Mouse (Mus musculus) thymus, postnatal 0 days (tissue): ENCODE results near the gene Elf2. TPM values are rescaled to one million over a fixed set of nuclear protein-coding genes. Genes with fewer than 3 reads are reported as not detected.
A peak's percentile ranks its signal among the peaks of the same experiment; 100 is the strongest.

Experiments used
- DNase-seq: peaks from one replicate; pipeline ENCODE4 v3.0.0-alpha.2; 2015; ENCODE audit warnings: low spot score
- polyA plus RNA-seq: library from polyadenylated mRNA; unstranded; fragments of >200 nt; fragmentation: Nextera tagmentation; extraction: Ambion mirVana; gene quantifications from 2 replicates; pipeline ENCODE4 v1.2.1, GENCODE M21; 2015

Gene Elf2
- 80.8 and 86.1 TPM in 2 replicates for polyA plus RNA-seq

DNA sequence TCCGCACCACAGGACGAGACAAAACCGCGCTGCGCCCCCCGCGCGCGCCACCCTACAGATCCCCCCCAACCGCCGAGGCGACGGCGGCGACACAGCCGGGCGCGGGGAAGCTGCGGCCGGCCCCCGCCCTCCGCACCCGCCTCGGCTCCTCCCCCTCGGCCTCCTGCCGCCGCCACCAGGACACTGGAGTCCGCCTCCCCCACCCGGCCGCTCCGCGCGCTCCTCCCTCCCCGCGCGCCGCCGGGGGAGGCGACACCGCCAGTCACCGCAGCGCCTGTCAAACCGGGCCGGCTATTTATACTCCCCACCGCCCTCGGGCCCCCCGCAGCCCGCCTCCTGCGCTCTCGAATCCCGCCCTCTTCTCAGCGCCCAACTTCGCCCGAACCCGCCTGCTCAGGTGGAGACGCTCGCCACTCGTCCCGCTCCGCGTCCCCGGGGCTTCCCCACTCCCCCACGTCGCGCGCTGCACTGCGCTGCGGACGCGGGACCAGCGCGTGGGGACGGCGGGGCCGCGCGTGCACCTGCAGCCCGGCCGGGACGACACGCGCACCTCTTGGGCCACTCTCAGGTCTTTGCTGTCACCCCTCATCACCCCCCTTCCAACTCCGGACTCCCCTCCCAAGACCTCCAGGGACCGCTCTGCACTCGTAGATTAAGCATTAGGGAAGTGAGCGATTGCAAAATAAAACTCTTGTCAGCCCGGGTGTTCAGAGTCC is at the start of gene Elf2:
Gene Elf2, minus strand, starts transcription at position 112 of the 716 bp plus-strand sequence.
- DNase-seq: peak; percentile 84

DNA sequence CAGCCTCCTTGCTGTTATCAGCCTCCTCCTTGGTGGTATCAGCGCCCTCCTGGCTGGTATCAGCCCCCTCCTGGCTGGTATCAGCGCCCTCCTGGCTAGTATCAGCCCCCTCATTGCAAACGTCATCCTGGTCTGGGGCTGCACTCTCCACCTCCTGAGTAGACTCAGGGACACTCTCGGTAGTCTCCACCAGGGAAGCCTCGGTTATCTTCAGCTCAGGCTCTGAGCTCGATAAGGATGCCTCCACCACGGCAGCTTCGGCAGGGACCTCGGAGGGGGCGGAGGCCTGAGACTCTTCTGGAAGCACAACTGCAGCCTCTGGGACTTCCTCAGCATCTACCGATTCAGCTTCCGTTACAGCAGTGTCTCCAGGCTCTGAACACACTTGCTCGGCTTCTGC is 48.4 kb upstream of the Elf2 start:
- no peak for DNase-seq

DNA sequence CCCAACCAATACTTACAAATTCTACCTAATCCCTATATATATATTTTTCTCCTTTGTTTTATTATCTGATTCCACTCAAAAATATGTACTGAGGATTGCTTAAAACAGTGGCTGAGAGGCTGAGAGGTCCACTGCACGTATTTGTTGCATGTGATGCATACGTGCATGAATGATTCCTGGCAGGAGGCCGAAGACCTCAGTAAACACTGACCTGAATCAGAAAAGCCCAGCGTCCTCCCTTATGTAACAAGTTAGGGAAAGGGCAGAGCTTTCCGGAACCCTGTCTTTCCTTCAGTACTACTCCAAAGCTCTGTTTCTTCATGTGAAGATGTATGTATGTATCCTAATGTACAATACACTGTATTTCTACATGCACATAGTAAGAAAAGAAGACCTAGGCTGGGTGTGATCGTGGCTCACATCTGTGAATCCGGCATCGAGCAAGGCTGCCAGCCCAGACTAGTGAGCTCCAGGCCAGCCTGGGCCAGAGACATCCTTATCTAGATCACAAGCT is 47.5 kb upstream of the Elf2 start:
- DNase-seq: no peak

DNA sequence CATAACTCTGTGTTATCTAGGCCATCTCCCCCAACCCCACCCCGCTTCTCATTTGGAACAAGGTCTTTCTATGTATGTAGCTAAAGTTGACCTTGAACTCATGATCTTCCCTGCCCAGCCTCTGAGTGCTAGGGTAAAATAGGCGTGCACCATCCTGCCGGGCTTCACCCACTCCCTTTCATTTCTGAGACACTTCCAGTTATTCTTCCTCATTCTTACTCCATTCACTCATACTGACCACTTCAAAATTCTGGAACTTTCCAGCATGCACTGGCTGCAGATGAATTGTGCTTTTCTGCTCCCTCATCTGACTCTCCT is 46.6 kb upstream of the Elf2 start:
- DNase-seq: no peak

DNA sequence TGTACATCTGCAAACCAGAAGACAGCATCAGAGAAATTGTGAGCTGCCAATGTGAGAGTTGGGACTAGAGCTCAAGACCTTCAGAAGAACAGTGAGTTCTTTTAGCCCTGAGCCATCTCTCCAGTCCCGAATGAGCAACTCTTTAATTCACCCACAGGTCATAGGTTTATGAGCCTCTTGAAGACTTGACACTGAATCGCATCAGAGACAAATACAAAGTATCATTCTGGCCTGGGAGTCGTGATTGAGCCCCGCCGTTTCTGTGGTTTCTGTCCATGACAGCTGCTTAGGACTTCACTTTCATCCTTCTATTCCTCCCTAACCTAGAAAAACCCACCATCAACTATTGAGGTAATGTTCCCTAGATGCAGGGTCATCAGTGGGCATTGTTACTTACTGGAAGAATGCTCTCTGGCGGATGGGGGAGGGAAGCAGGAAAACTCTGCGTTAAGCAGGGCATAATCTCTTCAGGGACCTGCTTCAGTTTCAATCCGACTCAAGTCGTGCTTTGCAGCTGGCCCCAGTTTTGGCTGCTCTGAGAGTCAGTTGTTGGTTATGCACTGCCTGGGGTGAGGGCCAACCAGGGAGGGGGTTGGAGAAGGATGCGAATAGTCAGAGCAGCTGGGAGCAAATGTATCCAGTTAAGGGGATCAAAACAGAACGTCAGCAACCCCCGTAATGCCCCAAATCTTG is 46.1 kb upstream of the Elf2 start:
- no peak for DNase-seq

DNA sequence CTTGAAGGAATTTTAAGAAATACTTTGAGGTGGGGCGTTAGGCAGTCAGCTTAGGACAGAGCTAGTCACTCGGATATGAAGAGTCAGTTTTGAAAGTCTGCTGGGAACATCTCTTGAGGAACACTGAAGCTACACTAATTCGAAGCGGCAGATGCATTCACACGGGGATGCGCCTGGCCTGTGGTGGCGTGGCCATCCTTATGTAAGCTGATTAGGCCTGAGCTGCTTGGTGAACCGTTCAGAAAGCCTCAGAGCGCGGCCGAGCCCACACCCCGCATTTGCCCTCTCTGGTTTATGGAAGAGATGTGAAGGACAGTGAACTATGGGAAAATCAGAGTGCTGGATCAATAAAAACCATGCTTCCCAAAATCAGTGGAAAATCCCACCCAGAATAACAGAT is 42.9 kb upstream of the Elf2 start:
- DNase-seq: no peak

DNA sequence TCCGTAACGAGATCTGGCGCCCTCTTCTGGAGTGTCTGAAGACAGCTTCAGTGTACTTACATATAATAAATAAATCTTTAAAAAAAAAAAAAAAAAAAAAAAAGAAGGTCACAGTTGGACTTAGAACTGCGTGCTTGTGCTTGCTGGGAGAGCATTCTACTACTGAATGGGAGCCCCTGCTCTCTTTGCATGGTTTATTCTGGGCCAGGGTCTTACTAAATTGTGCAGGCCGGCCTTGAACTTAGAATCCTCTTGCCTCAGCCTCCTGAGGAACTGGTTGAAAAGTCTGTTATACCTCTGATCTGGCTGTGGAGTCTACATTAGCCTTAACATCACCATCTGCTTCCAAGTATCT is 40.2 kb upstream of the Elf2 start:
- no peak for DNase-seq

DNA sequence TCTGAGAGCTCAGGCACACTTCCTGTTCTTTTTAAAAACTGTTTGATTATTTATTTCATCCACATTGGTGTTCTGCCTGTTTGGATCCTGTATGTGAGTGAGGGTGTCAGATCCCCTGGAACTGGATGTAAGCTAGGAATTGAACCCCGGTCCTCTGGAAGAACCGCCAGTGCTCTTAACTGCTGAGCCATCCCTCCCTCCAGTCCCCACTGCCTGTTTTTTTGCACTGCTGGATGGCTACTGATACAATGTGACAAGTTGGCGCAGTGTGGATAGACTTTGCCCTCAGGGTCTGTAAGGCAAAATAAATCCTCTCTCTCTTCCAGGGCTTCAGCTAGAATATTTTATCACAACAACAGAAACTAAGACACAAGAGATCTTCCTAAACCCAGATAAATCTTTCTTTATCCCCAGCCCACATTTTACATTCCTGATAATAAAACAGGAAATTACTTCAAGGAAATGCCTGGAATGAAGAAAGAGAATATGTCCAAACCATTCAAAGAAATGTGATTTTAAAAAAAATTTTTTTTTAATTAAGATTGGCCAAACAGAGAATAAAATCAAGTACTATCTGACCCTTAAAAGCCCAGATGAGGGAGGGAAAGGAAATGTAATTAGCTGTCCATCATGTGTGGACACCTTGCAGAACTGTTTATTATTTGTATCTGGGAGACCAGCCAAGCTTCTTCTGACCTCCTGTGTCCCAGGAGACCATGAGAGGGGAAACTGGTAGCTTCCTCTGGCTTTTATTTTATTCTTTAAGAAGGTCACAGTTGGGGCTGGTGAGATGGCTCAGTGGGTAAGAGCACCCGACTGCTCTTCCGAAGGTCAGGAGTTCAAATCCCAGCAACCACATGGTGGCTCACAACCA is 39.6 kb upstream of the Elf2 start:
- DNase-seq: no peak

DNA sequence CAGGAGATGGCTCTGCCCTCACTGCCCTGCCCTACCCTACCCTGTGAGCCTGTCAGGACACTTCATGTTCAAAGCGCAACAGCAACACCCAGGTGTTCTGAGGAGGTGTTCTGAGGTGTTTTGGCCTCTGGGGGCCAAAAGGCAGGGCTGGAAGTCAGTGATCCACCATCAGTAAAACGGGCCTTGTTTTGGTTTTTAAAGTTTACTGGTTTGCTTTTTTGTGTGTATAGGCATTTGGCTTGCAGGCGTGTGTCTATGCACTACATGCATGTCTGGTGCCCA is 38.1 kb upstream of the Elf2 start:
- DNase-seq: no peak

DNA sequence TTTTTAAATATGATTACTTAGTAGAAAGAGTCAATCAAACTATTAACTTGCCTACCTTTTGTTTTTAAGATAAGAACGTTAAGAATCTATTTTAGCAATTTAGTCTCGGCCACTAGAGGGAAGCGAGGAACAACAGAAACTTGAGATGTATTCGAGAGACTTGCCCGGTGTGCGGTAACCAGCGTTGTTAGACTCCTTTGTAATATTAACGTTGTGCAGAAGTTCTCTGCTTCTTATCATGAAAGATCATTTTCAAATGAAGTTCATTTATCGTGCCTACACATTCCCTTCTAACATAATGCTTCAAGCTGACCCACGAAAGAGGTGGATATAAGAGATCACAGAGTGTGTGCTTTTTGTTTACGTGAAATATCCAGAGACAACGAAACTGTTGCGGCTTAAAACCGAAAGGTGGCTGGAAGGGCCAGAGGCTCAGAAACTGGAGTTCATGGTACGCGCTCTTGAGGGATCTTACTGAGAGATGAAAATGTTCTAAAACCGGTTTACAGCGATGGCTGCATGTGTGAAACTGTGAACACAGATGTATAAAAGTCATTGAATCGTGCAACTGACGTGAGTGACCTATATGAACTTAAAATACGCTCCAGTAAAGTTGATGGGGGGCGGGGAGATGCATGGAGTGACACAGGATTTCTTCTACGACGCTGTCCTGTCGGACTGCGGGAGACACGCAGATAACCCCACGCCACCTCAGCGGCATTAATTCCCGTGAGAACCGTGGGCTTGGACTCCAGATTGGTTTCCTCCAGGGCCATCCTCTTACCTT is 37.6 kb upstream of the Elf2 start:
- DNase-seq: peak; percentile 63

DNA sequence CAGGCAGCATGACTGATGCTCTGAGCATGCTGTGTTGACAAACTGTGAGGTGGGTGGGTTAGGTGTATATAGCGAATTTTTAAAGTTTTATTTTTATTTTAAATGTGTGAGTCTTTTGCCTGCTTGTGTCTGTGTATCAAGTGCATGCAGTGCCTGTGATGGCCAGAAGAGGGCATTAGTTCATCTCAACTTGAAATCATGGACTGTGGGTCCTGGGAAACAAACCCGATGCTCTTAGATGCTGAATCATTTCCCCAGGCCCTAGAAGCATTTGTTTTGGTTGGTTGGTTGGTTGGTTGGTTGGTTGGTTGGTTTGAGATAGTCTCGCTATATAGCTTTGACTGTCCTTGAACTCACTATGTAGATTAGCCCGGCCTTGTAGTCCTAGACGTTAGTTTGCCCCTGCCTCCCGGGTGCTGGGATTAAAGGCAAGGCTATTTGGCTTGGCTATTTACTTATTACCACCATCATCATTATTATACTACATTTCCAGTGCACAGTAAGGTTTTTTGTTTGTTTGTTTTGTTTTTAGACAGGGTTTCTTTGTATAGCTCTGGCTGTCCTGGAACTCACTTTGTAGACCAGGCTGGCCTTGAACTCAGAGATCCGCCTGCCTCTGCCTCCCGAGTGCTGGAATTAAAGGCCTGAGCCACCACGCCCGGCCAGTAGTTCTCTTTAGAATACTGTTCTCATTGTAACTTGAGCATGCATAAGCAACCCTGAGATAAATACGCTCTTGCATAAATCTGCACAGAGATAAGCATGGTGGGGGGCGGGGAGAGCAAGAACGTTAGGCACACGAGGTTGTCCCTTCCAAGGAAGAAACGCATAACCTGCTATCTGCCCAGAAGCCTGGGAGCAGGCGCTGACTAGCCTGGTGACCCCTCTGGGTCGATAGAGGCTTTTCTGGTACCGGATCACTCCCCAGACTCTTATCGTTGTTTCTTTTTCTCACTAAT is 35.1 kb upstream of the Elf2 start:
- peak; percentile 66 for DNase-seq

DNA sequence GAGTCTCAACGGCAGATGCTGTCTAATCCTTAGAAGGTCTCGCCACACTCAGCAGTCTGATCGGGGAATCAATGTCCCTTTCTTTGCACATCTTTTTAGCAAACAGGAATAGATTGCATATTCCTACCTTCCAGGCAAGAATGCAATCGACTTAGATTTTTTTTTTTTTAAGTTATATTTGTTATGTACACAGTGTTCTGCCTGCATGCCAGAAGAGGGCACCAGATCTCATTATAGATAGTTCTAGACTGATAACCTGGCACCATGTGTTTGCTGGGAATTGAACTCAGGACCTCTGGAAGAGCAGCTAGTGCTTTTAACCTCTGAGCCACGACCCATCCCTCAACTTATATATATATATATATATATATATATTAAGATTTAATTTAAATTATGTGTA is 33.1 kb upstream of the Elf2 start:
- no peak for DNase-seq

DNA sequence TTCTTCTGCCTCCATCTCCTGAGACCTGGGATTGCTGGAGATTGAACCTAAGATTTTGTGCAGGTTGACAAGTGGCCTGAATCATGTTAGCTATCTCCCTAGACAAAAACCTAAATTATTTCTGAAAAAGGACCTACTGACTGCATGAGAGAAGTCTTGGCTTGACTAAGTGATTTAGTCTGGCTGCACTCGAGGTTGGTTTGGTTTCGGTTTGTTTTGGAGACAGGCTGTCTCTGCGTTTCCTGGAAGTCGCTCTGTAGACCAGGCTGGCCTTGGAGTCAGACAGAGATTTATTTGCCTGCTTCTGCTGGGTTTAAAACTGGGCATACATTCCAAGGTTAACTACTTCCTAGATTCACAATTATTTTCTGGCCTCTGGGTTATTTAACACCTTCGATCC is 32.4 kb upstream of the Elf2 start:
- no peak for DNase-seq

DNA sequence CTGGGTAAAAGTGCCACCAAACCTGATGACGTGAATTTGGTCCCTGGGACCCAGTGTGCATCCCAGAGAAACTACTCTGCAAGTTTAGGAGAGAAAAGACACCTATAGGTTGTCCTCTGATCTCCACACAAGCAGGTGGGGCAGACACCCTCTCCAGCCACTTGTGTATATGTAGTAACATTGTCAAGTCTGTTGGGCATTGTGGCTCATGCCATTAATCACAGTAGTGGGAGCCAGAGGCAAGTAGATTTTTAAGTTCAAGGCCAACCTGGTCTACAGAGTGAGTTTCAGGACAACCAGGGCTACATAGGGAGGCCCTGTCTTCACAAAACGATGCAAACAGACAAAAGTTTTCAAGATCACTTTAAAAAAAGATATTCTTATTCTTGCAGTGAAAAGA is 31.4 kb upstream of the Elf2 start:
- DNase-seq: no peak

DNA sequence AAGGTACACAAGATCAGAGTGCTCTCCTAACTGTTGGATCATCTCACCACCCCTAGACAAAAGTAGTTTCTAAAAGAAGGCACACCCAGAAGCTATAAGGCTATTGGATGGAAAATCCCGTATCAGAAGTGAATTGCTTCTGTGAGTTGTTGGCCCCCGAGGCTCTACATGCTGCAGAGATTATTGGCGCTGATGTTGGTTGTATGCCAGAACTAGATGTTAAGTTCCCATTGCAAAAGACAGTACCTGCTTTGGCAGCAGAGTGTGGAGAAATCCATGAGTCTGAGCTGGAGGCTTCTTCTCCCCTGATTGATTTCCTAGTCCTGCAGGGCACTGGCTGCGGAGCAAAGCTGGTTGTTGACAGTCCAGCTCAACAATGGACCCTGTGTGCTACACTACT is 27.5 kb upstream of the Elf2 start:
- DNase-seq: no peak

DNA sequence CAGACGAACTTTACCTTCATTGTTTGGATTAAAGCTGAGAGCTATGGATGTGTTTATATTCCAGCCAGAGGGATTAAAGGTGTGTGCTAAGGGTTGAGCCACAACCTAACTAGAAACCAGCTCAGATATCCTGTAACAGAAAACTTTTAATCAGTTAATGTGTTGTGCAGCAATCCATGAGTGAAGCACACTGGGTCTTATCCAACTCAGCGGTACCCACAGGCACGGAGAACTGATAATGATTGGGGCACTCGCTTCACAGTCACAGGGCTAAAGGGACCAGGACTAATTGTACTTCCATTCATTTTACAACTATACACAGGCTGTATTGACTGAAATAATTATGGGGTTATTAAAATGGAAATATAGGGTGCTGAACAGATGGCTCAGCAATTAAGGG is 26.5 kb upstream of the Elf2 start:
- no peak for DNase-seq

DNA sequence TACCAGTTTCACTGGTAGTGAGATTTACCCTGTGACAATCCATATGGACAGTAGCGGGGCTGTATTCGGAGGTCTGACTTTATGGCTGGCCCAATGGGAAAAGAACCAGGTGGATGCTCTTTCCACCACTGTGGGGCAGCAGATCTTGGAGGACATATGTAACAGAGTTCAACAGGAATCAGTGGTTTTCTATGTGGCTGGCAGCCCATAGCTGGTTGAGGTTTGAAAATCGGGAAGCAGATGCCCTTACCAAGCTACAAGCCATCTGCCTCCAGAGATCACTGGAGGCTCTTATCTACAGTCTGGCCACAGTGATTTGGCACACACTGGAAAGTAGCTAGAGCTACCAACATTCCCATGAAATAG is 25.0 kb upstream of the Elf2 start:
- no peak for DNase-seq

DNA sequence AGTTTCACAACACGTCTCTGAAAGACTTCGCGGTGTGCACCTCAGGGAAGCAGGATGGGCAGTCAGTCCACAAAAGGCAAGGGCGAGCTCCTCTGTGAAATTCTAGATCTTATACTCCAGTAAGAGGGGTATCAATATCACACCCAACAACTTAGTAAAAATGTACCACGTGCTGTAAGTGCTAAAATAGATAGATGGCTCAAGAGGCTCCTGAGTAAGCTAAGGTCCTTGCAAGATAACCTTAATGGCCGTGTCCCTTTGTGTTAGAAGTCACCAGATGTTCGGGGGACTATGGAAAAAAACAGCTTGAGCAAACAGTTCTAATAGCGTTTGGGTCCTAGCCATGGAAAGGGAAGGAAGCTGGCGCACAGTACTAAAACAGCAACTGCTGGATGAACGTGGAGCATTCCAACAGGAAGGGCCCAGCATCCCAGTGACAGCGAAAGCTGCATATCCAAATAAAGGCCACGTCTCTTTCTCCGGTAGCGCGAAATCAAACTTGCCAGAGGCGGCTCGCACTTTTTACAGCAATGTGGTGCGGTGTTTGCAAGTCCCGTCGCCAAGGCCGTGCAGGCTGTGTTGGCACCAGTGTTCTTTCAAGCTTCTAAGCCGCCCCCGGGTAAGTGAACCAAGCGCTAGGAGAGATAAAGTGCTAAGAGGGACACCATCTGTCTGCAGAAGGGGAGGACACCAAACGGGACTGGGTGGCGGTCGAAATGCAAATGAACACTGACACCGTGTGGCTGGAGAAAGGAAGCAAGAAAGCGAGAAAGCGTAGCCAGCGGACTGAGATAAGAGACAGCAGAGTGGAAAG is 24.4 kb upstream of the Elf2 start:
- DNase-seq: peak; percentile 86

DNA sequence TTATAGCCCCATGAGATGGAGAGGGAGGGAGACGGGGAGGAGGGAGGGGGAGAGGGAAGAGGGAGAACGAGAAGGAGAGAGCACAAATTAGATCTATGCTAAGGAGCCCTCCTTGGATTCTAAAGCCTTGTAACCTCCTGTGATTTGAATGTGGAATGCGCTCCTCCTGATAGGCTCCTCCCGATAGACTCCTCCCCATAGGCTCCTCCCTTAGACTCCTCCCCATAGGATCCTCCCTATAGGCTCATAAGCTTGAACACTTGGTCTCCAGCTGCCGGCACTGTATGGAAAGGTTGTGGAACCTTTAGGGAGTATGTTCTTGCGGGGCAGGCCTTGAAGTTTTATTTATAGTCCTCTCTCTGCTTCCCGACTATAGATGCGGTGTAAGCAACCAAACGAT is 20.6 kb upstream of the Elf2 start:
- no peak for DNase-seq
